Mouse (Mus musculus) heart, postnatal 14 days (tissue): Measurements from ENCODE around the gene Flt1. TPM values are rescaled to one million over a fixed set of nuclear protein-coding genes. Genes with fewer than 3 reads are reported as not detected.

Experiments used
- total RNA-seq, 2 experiments: library from RNA; stranded (reverse); gene quantifications; 2 replicates each; pipeline ENCODE4 v1.2.3; 2021

Gene Flt1
- total RNA-seq, 2 experiments from 2014 or later, result 62.5 to 63.6 TPM

Other genes starting within 250 kb of the Flt1 start
- gene Pomp, start 134.4 kb upstream of the Flt1 start, total RNA-seq, result 100 to 1,000 TPM; 114 to 129 TPM
- 1 to 10 TPM; 6.1 to 8.1 TPM for gene Slc46a3, start 168.8 kb upstream of the Flt1 start, total RNA-seq
- gene Mtus2, start 231.3 kb upstream of the Flt1 start, total RNA-seq, result 10 to 100 TPM; 76.9 to 89.0 TPM